Mouse (Mus musculus) liver, adult 2 months (tissue): ENCODE data around the gene Fars2. TPM values are rescaled to one million over a fixed set of nuclear protein-coding genes. Genes with fewer than 3 reads are reported as not detected.
A peak's percentile ranks its signal among the peaks of the same experiment; 100 is the strongest.

Experiments used
- DNase-seq: peaks from one replicate; pipeline ENCODE4 v3.0.0-alpha.2; 2011; ENCODE audit warnings: low read depth, low spot score; ENCODE audit errors: extremely low read depth
- H3K27ac ChIP-seq: fragments of 200-500 bp; replicated peaks from 2 replicates; pipeline ENCODE4 v1.5.1; 2012; ENCODE audit warnings: low read depth, mild to moderate bottlenecking, control low read depth, inconsistent platforms, low read length; ENCODE audit not compliant: insufficient read depth
- H3K27me3 ChIP-seq: fragments of 200-500 bp; 2 replicates; pipeline ENCODE4 v1.6.1; 2012; ENCODE audit warnings: mild to moderate bottlenecking, moderate library complexity, low read length, inconsistent platforms; ENCODE audit not compliant: control insufficient read depth, insufficient read depth
- H3K36me3 ChIP-seq: fragments of 200-500 bp; 2 replicates; pipeline ENCODE4 v1.6.1; 2012; ENCODE audit warnings: low read length, inconsistent platforms; ENCODE audit not compliant: control insufficient read depth, insufficient read depth
- H3K4me1 ChIP-seq: fragments of 200-500 bp; 2 replicates; pipeline ENCODE4 v1.6.1; 2011; ENCODE audit warnings: low read length; ENCODE audit not compliant: control insufficient read depth, insufficient read depth
- H3K4me3 ChIP-seq: fragments of 200-500 bp; 2 replicates; pipeline ENCODE4 v1.5.1; 2011; ENCODE audit warnings: low read depth, mild to moderate bottlenecking, control low read depth, low read length, moderate library complexity; ENCODE audit not compliant: insufficient read depth
- H3K79me2 ChIP-seq: fragments of 200-500 bp; 2 replicates; pipeline ENCODE4 v1.6.1; 2012; ENCODE audit warnings: inconsistent platforms, mild to moderate bottlenecking, low read length, moderate library complexity; ENCODE audit not compliant: control insufficient read depth, insufficient read depth
- H3K9ac ChIP-seq: fragments of 200-500 bp; 2 replicates; pipeline ENCODE4 v1.6.1; 2012; ENCODE audit warnings: low read depth, mild to moderate bottlenecking, control low read depth, inconsistent platforms, low read length
- CTCF ChIP-seq: fragments of 200-500 bp; IDR thresholded peaks from 2 replicates; pipeline ENCODE4 v1.5.1; 2011; ENCODE audit warnings: low read depth, low read length, control low read depth
- POLR2A ChIP-seq: fragments of 200-500 bp; IDR thresholded peaks from 2 replicates; pipeline ENCODE4 v1.6.1; 2011; ENCODE audit warnings: low read length, control low read depth; ENCODE audit not compliant: insufficient read depth; ENCODE audit errors: extremely low read depth
- WGBS: fragments of 180-500 bp; shearing (Covaris S2); methylation state at CpG from one replicate; pipeline ENCODE4 v1.1.7; 2018; 5-methylcytosine and 5-hydroxymethylcytosine counted together
- polyA plus RNA-seq: library from polyadenylated mRNA; depleted of rRNA; stranded (reverse); fragments of >200 nt; gene quantifications from 2 replicates; pipeline ENCODE4 v1.2.3, GENCODE M21; 2012
- total RNA-seq: library from RNA; depleted of rRNA; stranded (reverse); fragments of >200 nt; gene quantifications from 2 replicates; pipeline ENCODE4 v1.2.3, GENCODE M21; 2014

Gene Fars2
- total and polyA plus RNA-seq, 2 experiments: 47.1 to 58.4 TPM

DNA sequence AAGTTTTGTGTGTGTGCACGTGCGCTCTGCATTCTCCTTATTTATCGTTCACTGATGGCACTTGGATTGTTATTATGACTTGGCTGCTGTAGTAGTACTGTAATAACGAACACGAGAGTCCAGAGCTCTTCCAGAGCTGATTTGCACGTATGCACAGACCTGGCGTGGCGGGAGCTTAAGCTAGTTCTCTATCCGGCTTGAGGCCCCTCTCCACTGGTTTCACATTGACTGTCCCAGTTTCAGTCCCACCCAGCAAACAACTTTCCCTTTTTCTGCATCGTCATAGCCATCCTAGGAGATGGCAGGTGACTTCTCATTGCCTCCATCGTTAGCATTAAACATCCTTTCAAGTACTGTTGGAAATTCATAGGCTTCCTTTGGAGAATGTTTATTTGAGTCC lies 252.2 kb downstream of the Fars2 start:
- no peak overlapping the region for H3K4me3 ChIP-seq
- H3K4me1 ChIP-seq: no peaks in the 10 kb centered on the region; the same call in 1 of the 2 replicates
- H3K79me2 ChIP-seq: no peaks in the 10 kb centered on the region
- no peak overlapping the region for H3K9ac ChIP-seq
- no peak overlapping the region for H3K27ac ChIP-seq
- H3K27me3 ChIP-seq: no peaks in the 10 kb centered on the region
- TF ChIP-seq POLR2A (no peak), CTCF (no peak)
- no peaks in the 10 kb centered on the region for H3K36me3 ChIP-seq
- no peak for DNase-seq
- WGBS: 92% methylated on average over 11 of the region's 11 CpGs

DNA sequence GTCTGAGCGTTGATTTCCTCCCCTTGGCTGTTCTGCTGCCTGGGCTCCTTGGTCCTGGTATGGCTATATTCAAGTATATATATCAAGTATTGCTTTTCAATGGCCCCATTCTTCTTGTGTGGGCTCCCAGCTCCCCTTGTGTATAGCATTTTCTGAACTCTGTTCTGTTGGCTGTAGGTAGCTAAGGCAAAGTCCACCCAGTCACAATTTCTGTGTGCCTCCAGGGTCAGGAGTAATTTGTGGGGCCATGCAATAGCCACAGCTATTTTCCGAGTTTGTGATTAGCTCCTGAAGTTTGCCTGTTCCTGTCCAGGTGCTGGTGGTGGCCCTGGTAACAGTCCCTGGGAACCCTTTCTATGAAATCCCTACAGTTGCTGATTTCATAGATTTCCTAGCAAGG lies 266.0 kb downstream of the Fars2 start:
- Histone ChIP-seq H3K27ac (no peak overlapping the region), H3K4me1 (peaks cover 4% of the 10 kb centered on the region), H3K36me3 (0 out of 2 replicates have a peak, but pooled peaks cover 2% of the 10 kb centered on the region), H3K4me3 (no peak overlapping the region), H3K79me2 (no peaks in the 10 kb centered on the region), H3K27me3 (no peaks in the 10 kb centered on the region), H3K9ac (no peak overlapping the region)
- TF ChIP-seq CTCF (no peak), POLR2A (no peak)
- DNase-seq: peak; percentile 56
- 62% methylated on average over 2 of the region's 2 CpGs for WGBS

DNA sequence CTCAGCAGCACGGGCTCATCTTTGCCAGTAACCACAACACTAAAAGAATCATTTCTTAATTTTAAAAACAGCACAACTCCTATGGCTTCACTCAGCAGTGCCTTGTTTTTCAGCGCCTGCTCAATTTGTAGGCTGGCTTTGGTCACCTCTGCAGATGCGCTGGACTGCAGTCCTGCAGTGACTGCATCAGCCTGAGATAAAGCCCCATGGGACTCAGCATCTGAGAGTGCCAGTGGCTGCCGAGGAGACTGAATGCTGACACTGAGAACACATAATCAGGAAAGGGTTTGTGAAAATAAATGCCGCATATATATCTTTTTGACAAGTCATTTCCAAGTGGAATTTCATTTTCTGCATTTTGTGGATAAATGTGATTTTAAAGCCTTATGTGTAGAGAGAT lies 268.9 kb downstream of the Fars2 start:
- H3K9ac ChIP-seq: no peak overlapping the region
- no peaks in the 10 kb centered on the region for H3K79me2 ChIP-seq
- TF ChIP-seq CTCF (no peak), POLR2A (no peak)
- H3K4me3 ChIP-seq: no peak overlapping the region
- peaks cover 4% of the 10 kb centered on the region for H3K4me1 ChIP-seq
- no peaks in the 10 kb centered on the region for H3K36me3 ChIP-seq
- DNase-seq: no peak
- WGBS: 94% methylated on average over 5 of the region's 5 CpGs
- H3K27me3 ChIP-seq: no peaks in the 10 kb centered on the region
- no peak overlapping the region for H3K27ac ChIP-seq

DNA sequence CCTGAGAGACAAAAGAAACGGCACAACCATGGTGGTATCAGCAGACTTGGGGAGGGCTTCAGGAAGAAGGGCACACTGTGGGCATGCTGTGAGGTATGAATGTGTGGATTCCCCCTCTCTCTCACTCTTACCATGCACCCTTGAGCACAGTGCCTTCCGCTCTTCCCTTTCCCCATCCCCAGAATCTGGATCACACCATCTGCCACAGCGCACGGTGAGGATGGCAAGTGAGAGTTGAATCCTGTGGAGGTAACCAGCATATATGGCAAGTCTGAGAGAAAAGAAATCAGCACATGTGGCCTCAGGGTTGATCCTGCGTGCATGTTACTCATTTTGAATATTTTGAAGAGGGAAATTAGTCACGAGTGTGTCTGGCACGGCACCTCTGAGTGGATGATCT lies 274.7 kb downstream of the Fars2 start:
- no peaks in the 10 kb centered on the region for H3K27me3 ChIP-seq
- over 99% methylated on average over 7 of the region's 7 CpGs for WGBS
- H3K27ac ChIP-seq: no peak overlapping the region
- TF ChIP-seq POLR2A (no peak), CTCF (no peak)
- no peak overlapping the region for H3K9ac ChIP-seq
- H3K36me3 ChIP-seq: no peaks in the 10 kb centered on the region; the same call in 1 of the 2 replicates
- DNase-seq: no peak
- H3K4me1 ChIP-seq: 0 out of 2 replicates have a peak, but pooled peaks cover 2% of the 10 kb centered on the region
- no peaks in the 10 kb centered on the region for H3K79me2 ChIP-seq
- H3K4me3 ChIP-seq: no peak overlapping the region

DNA sequence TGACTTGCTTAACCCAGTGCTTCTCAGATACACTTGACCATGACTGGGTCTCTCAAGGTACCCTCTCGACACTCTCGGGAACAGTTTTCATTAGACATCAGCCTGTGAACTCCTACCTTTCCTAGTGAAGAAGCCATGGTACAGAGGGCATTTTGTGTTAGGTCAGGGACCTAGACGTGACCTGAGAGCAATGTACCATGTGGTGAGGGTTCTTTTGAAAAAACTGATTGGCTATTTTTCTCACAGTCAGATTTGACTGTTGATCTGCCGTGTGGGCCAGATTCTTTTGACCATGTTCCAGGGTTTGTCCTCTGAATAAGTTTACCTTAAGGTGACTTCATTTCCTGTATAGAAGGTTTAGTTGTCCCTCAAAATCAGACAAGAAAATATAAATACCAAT lies 275.5 kb downstream of the Fars2 start:
- H3K27me3 ChIP-seq: no peaks in the 10 kb centered on the region
- no peak overlapping the region for H3K27ac ChIP-seq
- WGBS: 21% methylated on average over 4 of the region's 4 CpGs
- H3K4me1 ChIP-seq: 0 out of 2 replicates have a peak, but pooled peaks cover 2% of the 10 kb centered on the region
- no peaks in the 10 kb centered on the region for H3K79me2 ChIP-seq
- peak; percentile 63 for DNase-seq
- H3K9ac ChIP-seq: no peak overlapping the region
- no peak overlapping the region for H3K4me3 ChIP-seq
- no peaks in the 10 kb centered on the region; the same call in 1 of the 2 replicates for H3K36me3 ChIP-seq
- no peak for TF ChIP-seq POLR2A
- TF ChIP-seq CTCF: no peak

DNA sequence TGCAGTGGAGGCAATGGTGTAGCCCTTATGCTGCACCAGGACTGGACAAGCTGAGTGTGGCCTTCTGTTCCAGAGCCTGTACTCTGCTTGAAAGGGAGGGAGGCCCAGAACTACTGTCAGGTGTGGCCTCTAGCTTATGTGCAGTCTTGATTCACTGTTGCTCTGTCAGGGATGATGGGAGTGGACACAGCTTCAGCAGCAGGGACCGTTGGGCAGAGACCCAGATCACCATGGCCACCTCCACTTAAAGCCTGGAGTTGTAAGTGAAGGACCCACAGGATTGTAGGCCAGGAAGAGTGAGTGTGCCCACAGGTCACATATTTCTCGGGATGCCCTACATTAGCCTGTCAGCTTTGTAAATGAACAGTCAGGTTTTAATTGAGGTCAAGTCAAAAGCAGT lies 283.8 kb downstream of the Fars2 start:
- TF ChIP-seq CTCF: no peak
- Histone ChIP-seq H3K9ac (no peak overlapping the region), H3K4me1 (no peaks in the 10 kb centered on the region), H3K27me3 (no peaks in the 10 kb centered on the region), H3K79me2 (no peaks in the 10 kb centered on the region), H3K27ac (no peak overlapping the region), H3K36me3 (no peaks in the 10 kb centered on the region), H3K4me3 (no peak overlapping the region)
- 91% methylated on average over 2 of the region's 2 CpGs for WGBS
- no peak for DNase-seq
